Mouse (Mus musculus): ENCODE results near the gene Nosip.
"Not testable (repeated sequence)": the region's sequence is repeated elsewhere in the genome, so short reads cannot be mapped to it uniquely, and the experiment has no call there.

Nosip gene

GRCm38 (mm10) chr7:45090251-45090977 is 28.2 kb downstream of the Nosip start:
- no peak for DNase-seq (ENCODE audit: low spot score in 2 of 2)

GRCm38 (mm10) chr7:45091001-45091990 is 29.1 kb downstream of the Nosip start:
- DNase-seq (ENCODE audit: low spot score in 2 of 2), result no peak

- no peak for DNase-seq (ENCODE audit: low spot score in 2 of 2)
Observed at GRCm38 (mm10) chr7:45092048-45092447, 29.8 kb downstream of the Nosip start, which contains the start of gene Rcn3. Rcn3 (minus strand) TSS chr7:45092221.

- DNase-seq (ENCODE audit: low spot score in 2 of 2), result no peak
Observed at GRCm38 (mm10) chr7:45092828-45093515, 30.7 kb downstream of the Nosip start.

GRCm38 (mm10) chr7:45093516-45093905 is 31.3 kb downstream of the Nosip start:
- no peak for DNase-seq (ENCODE audit: low spot score in 2 of 2)

- no peak for DNase-seq (ENCODE audit: low spot score in 2 of 2)
Observed at GRCm38 (mm10) chr7:45094121-45094520, 31.9 kb downstream of the Nosip start.

GRCm38 (mm10) chr7:45095367-45095766 is 33.1 kb downstream of the Nosip start:
- DNase-seq (ENCODE audit: low spot score in 2 of 2), result no peak

GRCm38 (mm10) chr7:45095965-45096364 is 33.7 kb downstream of the Nosip start:
- not testable (repeated sequence) for DNase-seq (ENCODE audit: low spot score in 2 of 2)

GRCm38 (mm10) chr7:45097479-45097878 is 35.2 kb downstream of the Nosip start:
- DNase-seq (ENCODE audit: low spot score in 2 of 2), result no peak

GRCm38 (mm10) chr7:45098541-45099240 is 36.5 kb downstream of the Nosip start:
- no peak for DNase-seq (ENCODE audit: low spot score in 2 of 2)

GRCm38 (mm10) chr7:45100046-45100445 is 37.8 kb downstream of the Nosip start:
- no peak for DNase-seq (ENCODE audit: low spot score in 2 of 2)

- DNase-seq (ENCODE audit: low spot score in 2 of 2), result no peak
Observed at GRCm38 (mm10) chr7:45102441-45102840, 40.2 kb downstream of the Nosip start.

GRCm38 (mm10) chr7:45102940-45103585 is 40.8 kb downstream of the Nosip start:
- no peak for DNase-seq (ENCODE audit: low spot score in 2 of 2)

- no peak for DNase-seq (ENCODE audit: low spot score in 2 of 2)
Observed at GRCm38 (mm10) chr7:45103652-45104180, 41.5 kb downstream of the Nosip start, which contains the start of gene Fcgrt. Fcgrt (minus strand) TSS chr7:45103851.

GRCm38 (mm10) chr7:45104941-45105340 is 42.7 kb downstream of the Nosip start:
- no peak for DNase-seq (ENCODE audit: low spot score in 2 of 2)

GRCm38 (mm10) chr7:45105491-45105890 is 43.3 kb downstream of the Nosip start:
- DNase-seq (ENCODE audit: low spot score in 2 of 2), result no peak

GRCm38 (mm10) chr7:45106441-45106840 is 44.2 kb downstream of the Nosip start:
- no peak for DNase-seq (ENCODE audit: low spot score in 2 of 2)

- no peak for DNase-seq (ENCODE audit: low spot score in 2 of 2)
Observed at GRCm38 (mm10) chr7:45107052-45107645, 44.9 kb downstream of the Nosip start.

- not testable (repeated sequence) for DNase-seq (ENCODE audit: low spot score in 2 of 2)
Observed at GRCm38 (mm10) chr7:45110089-45110488, 47.9 kb downstream of the Nosip start.

GRCm38 (mm10) chr7:45111940-45112339 is 49.7 kb downstream of the Nosip start:
- DNase-seq (ENCODE audit: low spot score in 2 of 2), result no peak

Data from frontal cortex, postnatal 25 days (tissue).